Mouse (Mus musculus): ENCODE results near the gene Stat3. TPM values are rescaled to one million over a fixed set of nuclear protein-coding genes. Genes with fewer than 3 reads are reported as not detected.
A peak's percentile ranks its signal among the peaks of the same experiment; 100 is the strongest.

Stat3 gene
- polyA plus RNA-seq, 1 experiment from 2014 or later, result 50.6 TPM

GRCm38 (mm10) chr11:100861335-100861734 is 78.0 kb downstream of the Stat3 start:
- Histone ChIP-seq H3K27me3 (0 out of 2 replicates have a peak, but pooled peaks cover 10% of the 10 kb centered on the region), H3K9ac (no peak overlapping the region), H3K36me3 (no peaks in the 10 kb centered on the region), H3K27ac (no peak overlapping the region), H3K9me3 (replicated peaks) (no peaks in the 10 kb centered on the region), H3K4me3 (peak overlapping the region; percentile 62), H3K4me1 (replicated peaks) (peaks cover 17% of the 10 kb centered on the region), H3K4me2 (peak overlapping the region; percentile 92)
- no peak for ATAC-seq (replicated peaks; ENCODE audit: insufficient number of reproducible peaks, insufficient read depth, low FRiP score, low read depth)
- 78% methylated on average over 7 of the region's 7 CpGs for WGBS

DNA sequence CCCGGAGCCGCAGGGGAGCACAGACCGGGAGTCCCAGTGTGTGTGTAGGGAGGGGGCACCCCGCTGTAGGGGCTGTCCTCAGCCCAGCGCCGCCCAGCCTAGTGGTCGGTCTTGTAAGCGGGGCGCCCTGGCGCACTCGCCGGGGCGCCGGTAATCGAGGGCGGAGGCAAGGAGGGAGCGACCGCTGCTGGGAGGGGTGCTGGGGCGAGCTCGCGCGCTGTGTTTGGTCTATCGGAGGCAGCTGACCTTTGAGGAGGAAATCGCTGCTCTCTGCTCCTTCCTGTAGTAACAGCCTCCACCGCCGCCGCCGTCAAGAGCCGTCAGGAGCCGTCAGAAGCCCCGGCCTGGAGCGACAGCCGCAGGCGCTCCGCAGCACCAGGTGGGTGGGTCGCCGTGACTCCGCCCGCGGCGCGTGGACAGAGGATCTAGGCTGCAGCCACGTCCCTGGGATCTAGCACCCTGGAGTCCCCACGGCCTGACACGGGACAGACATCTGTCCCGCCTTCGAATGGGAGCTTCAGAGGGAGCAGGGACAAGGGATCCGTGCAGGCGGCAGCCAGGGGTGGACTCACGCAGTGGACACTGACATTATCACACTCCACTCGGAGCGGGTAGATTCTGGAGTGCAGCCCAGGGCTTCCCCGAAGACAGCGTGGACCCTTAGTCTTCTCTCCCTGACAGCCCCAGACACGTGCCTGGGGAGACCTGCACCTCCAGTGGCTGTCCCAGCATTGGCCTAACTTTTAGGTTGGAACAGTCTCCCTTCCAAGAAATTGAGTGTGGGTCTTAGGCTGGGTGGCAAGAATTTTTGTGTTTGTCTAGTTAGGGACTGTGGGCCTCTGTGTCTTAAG is 78.9 kb downstream of the Stat3 start:
- under 1% methylated on average over 54 of the region's 55 CpGs for WGBS
- peaks cover 17% of the 10 kb centered on the region for H3K4me1 ChIP-seq (replicated peaks)
- H3K27ac ChIP-seq, result peak overlapping the region; percentile 67
- no peaks in the 10 kb centered on the region for H3K9me3 ChIP-seq (replicated peaks)
- H3K4me2 ChIP-seq, result peak overlapping the region; percentile 92
- H3K9ac ChIP-seq, result peak overlapping the region; percentile 68
- H3K36me3 ChIP-seq, result no peaks in the 10 kb centered on the region
- peak overlapping the region; percentile 62 for H3K4me3 ChIP-seq
- H3K27me3 ChIP-seq, result 0 out of 2 replicates have a peak, but pooled peaks cover 15% of the 10 kb centered on the region
- peak; percentile 86 for ATAC-seq (replicated peaks; ENCODE audit: insufficient number of reproducible peaks, insufficient read depth, low FRiP score, low read depth)

- Histone ChIP-seq H3K27ac (peak overlapping the region; percentile 67; the same call in 1 of the 2 replicates), H3K9me3 (replicated peaks) (no peaks in the 10 kb centered on the region), H3K36me3 (no peaks in the 10 kb centered on the region), H3K4me1 (replicated peaks) (peaks cover 17% of the 10 kb centered on the region), H3K4me3 (peak overlapping the region; percentile 62), H3K27me3 (0 out of 2 replicates have a peak, but pooled peaks cover 15% of the 10 kb centered on the region), H3K9ac (peak overlapping the region; percentile 68; the same call in 1 of the 2 replicates), H3K4me2 (peak overlapping the region; percentile 92)
- no peak for ATAC-seq (replicated peaks; ENCODE audit: insufficient number of reproducible peaks, insufficient read depth, low FRiP score, low read depth)
- 55% methylated on average over 6 of the region's 6 CpGs for WGBS
Measured at GRCm38 (mm10) chr11:100859579-100860075, 79.7 kb downstream of the Stat3 start.

- Histone ChIP-seq H3K4me1 (replicated peaks) (peaks cover 21% of the 10 kb centered on the region), H3K27ac (peak within 1 kb of the TSS; percentile 67), H3K9me3 (replicated peaks) (no peaks in the 10 kb centered on the region), H3K9ac (peak within 1 kb of the TSS; percentile 68), H3K4me2 (peak within 1 kb of the TSS; percentile 92), H3K4me3 (peak within 1 kb of the TSS; percentile 62), H3K27me3 (0 out of 2 replicates have a peak, but pooled peaks cover 15% of the 10 kb centered on the region), H3K36me3 (no peaks in the 10 kb centered on the region)
- 54% methylated on average over 9 of the region's 9 CpGs for WGBS
- ATAC-seq (replicated peaks; ENCODE audit: insufficient number of reproducible peaks, insufficient read depth, low FRiP score, low read depth), result no peak
Measured at GRCm38 (mm10) chr11:100858935-100859578, 80.3 kb downstream of the Stat3 start, which contains the start of gene Stat5a. Gene Stat5a, plus strand, starts transcription at chr11:100859351.

GRCm38 (mm10) chr11:100857960-100858359 is 81.4 kb downstream of the Stat3 start:
- H3K27me3 ChIP-seq, result 0 out of 2 replicates have a peak, but pooled peaks cover 15% of the 10 kb centered on the region
- no peak for ATAC-seq (replicated peaks; ENCODE audit: insufficient number of reproducible peaks, insufficient read depth, low FRiP score, low read depth)
- 64% methylated on average over 6 of the region's 6 CpGs for WGBS

DNA sequence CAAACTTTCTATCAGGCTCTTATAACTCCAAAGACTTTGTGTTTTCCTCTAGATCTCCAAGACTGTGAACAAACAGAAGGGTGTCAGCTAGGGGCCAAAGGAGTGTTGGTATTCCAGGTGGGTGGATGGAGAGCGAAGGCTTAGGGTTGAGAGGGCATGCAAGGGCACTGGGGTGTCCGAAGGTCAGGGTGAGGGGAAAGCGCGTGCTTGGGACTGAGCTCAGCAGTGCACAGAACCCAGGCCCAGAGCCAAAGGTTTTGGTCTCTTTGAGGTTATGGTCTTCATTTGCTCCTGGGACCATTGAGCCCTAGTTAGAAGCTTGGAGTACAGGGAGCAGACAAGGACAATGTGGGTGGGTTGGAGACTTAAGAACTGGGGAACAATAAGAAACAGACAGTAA is 84.2 kb downstream of the Stat3 start:
- ATAC-seq (replicated peaks; ENCODE audit: insufficient number of reproducible peaks, insufficient read depth, low FRiP score, low read depth), result no peak
- no peak overlapping the region for H3K27ac ChIP-seq
- H3K9ac ChIP-seq, result no peak overlapping the region
- H3K4me3 ChIP-seq, result no peak overlapping the region
- peaks cover 22% of the 10 kb centered on the region for H3K4me1 ChIP-seq (replicated peaks)
- WGBS, result 90% methylated on average over 4 of the region's 4 CpGs
- no peak overlapping the region for H3K4me2 ChIP-seq
- H3K9me3 ChIP-seq (replicated peaks), result no peaks in the 10 kb centered on the region
- H3K36me3 ChIP-seq, result no peaks in the 10 kb centered on the region
- 0 out of 2 replicates have a peak, but pooled peaks cover 15% of the 10 kb centered on the region for H3K27me3 ChIP-seq

More at GRCm38 (mm10) chr11:100857960-100858359, 81.4 kb downstream of the Stat3 start:
- no peaks in the 10 kb centered on the region for H3K36me3 ChIP-seq
- H3K9me3 ChIP-seq (replicated peaks), result no peaks in the 10 kb centered on the region
- no peak overlapping the region for H3K27ac ChIP-seq
- no peak overlapping the region for H3K4me2 ChIP-seq
- peaks cover 22% of the 10 kb centered on the region for H3K4me1 ChIP-seq (replicated peaks)
- no peak overlapping the region for H3K4me3 ChIP-seq
- no peak overlapping the region for H3K9ac ChIP-seq

- ATAC-seq (replicated peaks; ENCODE audit: insufficient number of reproducible peaks, insufficient read depth, low FRiP score, low read depth), result no peak
- WGBS, result 31% methylated on average over 4 of the region's 4 CpGs
- H3K4me3 ChIP-seq, result no peak overlapping the region
- H3K4me2 ChIP-seq, result no peak overlapping the region
- H3K9me3 ChIP-seq (replicated peaks), result no peaks in the 10 kb centered on the region
- no peak overlapping the region for H3K9ac ChIP-seq
- no peak overlapping the region for H3K27ac ChIP-seq
- H3K27me3 ChIP-seq, result 0 out of 2 replicates have a peak, but pooled peaks cover 15% of the 10 kb centered on the region
- H3K36me3 ChIP-seq, result no peaks in the 10 kb centered on the region
- H3K4me1 ChIP-seq (replicated peaks), result peaks cover 18% of the 10 kb centered on the region
Measured at GRCm38 (mm10) chr11:100854268-100854667, 85.1 kb downstream of the Stat3 start.

GRCm38 (mm10) chr11:100853018-100853417 is 86.3 kb downstream of the Stat3 start:
- no peak overlapping the region for H3K4me3 ChIP-seq
- no peaks in the 10 kb centered on the region for H3K36me3 ChIP-seq
- no peak overlapping the region for H3K4me2 ChIP-seq
- no peak overlapping the region for H3K9ac ChIP-seq
- no peak for ATAC-seq (replicated peaks; ENCODE audit: insufficient number of reproducible peaks, insufficient read depth, low FRiP score, low read depth)
- H3K4me1 ChIP-seq (replicated peaks), result peaks cover 27% of the 10 kb centered on the region
- 0 out of 2 replicates have a peak, but pooled peaks cover 15% of the 10 kb centered on the region for H3K27me3 ChIP-seq
- H3K9me3 ChIP-seq (replicated peaks), result no peaks in the 10 kb centered on the region
- WGBS, result 63% methylated on average over 5 of the region's 5 CpGs
- no peak overlapping the region for H3K27ac ChIP-seq

- peaks cover 28% of the 10 kb centered on the region for H3K4me1 ChIP-seq (replicated peaks)
- WGBS, result 72% methylated on average over 2 of the region's 2 CpGs
- H3K9me3 ChIP-seq (replicated peaks), result no peaks in the 10 kb centered on the region
- no peak overlapping the region for H3K4me2 ChIP-seq
- H3K36me3 ChIP-seq, result no peaks in the 10 kb centered on the region
- no peak overlapping the region for H3K27ac ChIP-seq
- no peak overlapping the region for H3K4me3 ChIP-seq
- no peak for ATAC-seq (replicated peaks; ENCODE audit: insufficient number of reproducible peaks, insufficient read depth, low FRiP score, low read depth)
- 0 out of 2 replicates have a peak, but pooled peaks cover 13% of the 10 kb centered on the region for H3K27me3 ChIP-seq
- no peak overlapping the region for H3K9ac ChIP-seq
Measured at GRCm38 (mm10) chr11:100852088-100852487, 87.3 kb downstream of the Stat3 start.

GRCm38 (mm10) chr11:100850778-100851528 is 88.4 kb downstream of the Stat3 start:
- 4% methylated on average over 33 of the region's 33 CpGs for WGBS
- Histone ChIP-seq H3K36me3 (no peaks in the 10 kb centered on the region), H3K9me3 (replicated peaks) (no peaks in the 10 kb centered on the region), H3K4me2 (peak overlapping the region; percentile 83), H3K4me1 (replicated peaks) (peaks cover 28% of the 10 kb centered on the region), H3K27ac (peak overlapping the region; percentile 85), H3K27me3 (0 out of 2 replicates have a peak, but pooled peaks cover 4% of the 10 kb centered on the region), H3K9ac (peak overlapping the region; percentile 82), H3K4me3 (peak overlapping the region; percentile 68)
- peak; percentile 19; the same call in 1 of the 2 replicates for ATAC-seq (replicated peaks; ENCODE audit: insufficient number of reproducible peaks, insufficient read depth, low FRiP score, low read depth)
